Mouse (Mus musculus): ENCODE measurements around the gene Atg4d. TPM values are rescaled to one million over a fixed set of nuclear protein-coding genes. Genes with fewer than 3 reads are reported as not detected.
"Not testable (repeated sequence)": the region's sequence is repeated elsewhere in the genome, so short reads cannot be mapped to it uniquely, and the experiment has no call there.

The Atg4d gene
- total RNA-seq, 1 experiment from 2014 or later = 14.8 TPM

- peak; percentile 43 for ATAC-seq (replicated peaks; ENCODE audit: low read depth, poor library complexity, severe bottlenecking)
These were observed 26.2 kb upstream of the Atg4d start, which contains the start of gene Keap1 for GRCm38 (mm10) chr9:21238733-21239464. Keap1 (minus strand) TSS chr9:21239361.

- ATAC-seq (replicated peaks; ENCODE audit: low read depth, poor library complexity, severe bottlenecking) = no peak
These were observed 25.6 kb upstream of the Atg4d start for GRCm38 (mm10) chr9:21239465-21239848.

GRCm38 (mm10) chr9:21241343-21241742 is 23.8 kb upstream of the Atg4d start:
- ATAC-seq (replicated peaks; ENCODE audit: low read depth, poor library complexity, severe bottlenecking) = peak; percentile 73

- ATAC-seq (replicated peaks; ENCODE audit: low read depth, poor library complexity, severe bottlenecking) = no peak
These were observed 21.2 kb upstream of the Atg4d start for GRCm38 (mm10) chr9:21243826-21244427.

GRCm38 (mm10) chr9:21244428-21245112 is 20.5 kb upstream of the Atg4d start:
- no peak for ATAC-seq (replicated peaks; ENCODE audit: low read depth, poor library complexity, severe bottlenecking)

GRCm38 (mm10) chr9:21245113-21245487 is 20.0 kb upstream of the Atg4d start:
- ATAC-seq (replicated peaks; ENCODE audit: low read depth, poor library complexity, severe bottlenecking) = no peak

GRCm38 (mm10) chr9:21246342-21246741 is 18.8 kb upstream of the Atg4d start:
- ATAC-seq (replicated peaks; ENCODE audit: low read depth, poor library complexity, severe bottlenecking) = no peak

- ATAC-seq (replicated peaks; ENCODE audit: low read depth, poor library complexity, severe bottlenecking) = peak; percentile 37
These were observed 16.8 kb upstream of the Atg4d start, which contains the start of gene S1pr5 for GRCm38 (mm10) chr9:21248326-21248725. S1pr5 (minus strand) TSS chr9:21248443.

GRCm38 (mm10) chr9:21249629-21250508 is 15.2 kb upstream of the Atg4d start:
- ATAC-seq (replicated peaks; ENCODE audit: low read depth, poor library complexity, severe bottlenecking) = peak; percentile 26; the same call in 1 of the 2 replicates

- ATAC-seq (replicated peaks; ENCODE audit: low read depth, poor library complexity, severe bottlenecking) = no peak
These were observed 14.6 kb upstream of the Atg4d start for GRCm38 (mm10) chr9:21250509-21250908.

GRCm38 (mm10) chr9:21251116-21251735 is 13.9 kb upstream of the Atg4d start:
- no peak for ATAC-seq (replicated peaks; ENCODE audit: low read depth, poor library complexity, severe bottlenecking)

GRCm38 (mm10) chr9:21254690-21255089 is 10.4 kb upstream of the Atg4d start:
- ATAC-seq (replicated peaks; ENCODE audit: low read depth, poor library complexity, severe bottlenecking) = no peak

GRCm38 (mm10) chr9:21256349-21256748 is 8.7 kb upstream of the Atg4d start:
- not testable (repeated sequence) for ATAC-seq (replicated peaks; ENCODE audit: low read depth, poor library complexity, severe bottlenecking)

- no peak for ATAC-seq (replicated peaks; ENCODE audit: low read depth, poor library complexity, severe bottlenecking)
These were observed 4.5 kb upstream of the Atg4d start for GRCm38 (mm10) chr9:21260491-21261040.

GRCm38 (mm10) chr9:21261831-21262230 is 3.3 kb upstream of the Atg4d start:
- no peak for ATAC-seq (replicated peaks; ENCODE audit: low read depth, poor library complexity, severe bottlenecking)

GRCm38 (mm10) chr9:21264272-21264999 is 657 bp upstream of the Atg4d start:
- no peak for ATAC-seq (replicated peaks; ENCODE audit: low read depth, poor library complexity, severe bottlenecking)

- ATAC-seq (replicated peaks; ENCODE audit: low read depth, poor library complexity, severe bottlenecking) = no peak
These were observed 518 bp downstream of the Atg4d start for GRCm38 (mm10) chr9:21265611-21266010.

GRCm38 (mm10) chr9:21266889-21267288 is 1.8 kb downstream of the Atg4d start:
- no peak for ATAC-seq (replicated peaks; ENCODE audit: low read depth, poor library complexity, severe bottlenecking)

GRCm38 (mm10) chr9:21268305-21268704 is 3.2 kb downstream of the Atg4d start:
- ATAC-seq (replicated peaks; ENCODE audit: low read depth, poor library complexity, severe bottlenecking) = no peak

Data from common myeloid progenitor, adult 5-6 weeks (primary cell).